Mouse (Mus musculus) hindbrain, embryonic 11.5 days (tissue): Measurements from ENCODE around the gene Rps6ka1. TPM values are rescaled to one million over a fixed set of nuclear protein-coding genes. Genes with fewer than 3 reads are reported as not detected.
A peak's percentile ranks its signal among the peaks of the same experiment; 100 is the strongest.

Source experiments
- ATAC-seq: fragments of 200-750 bp; cut with Nextera tagmentation; 2 replicates; pipeline ENCODE4 v1.8.0; 2017; ENCODE audit warnings: mild to moderate bottlenecking, moderate TSS enrichment, moderate library complexity; ENCODE audit not compliant: low FRiP score
- DNase-seq: peaks from one replicate; pipeline ENCODE4 v3.0.0-alpha.2; 2015; ENCODE audit warnings: low spot score
- H3K27ac ChIP-seq: fragments of 300-500 bp; sonication (generic); 2 replicates; pipeline ENCODE4 v1.5.1; 2014; ENCODE audit warnings: mild to moderate bottlenecking, low read depth, low read length
- H3K27me3 ChIP-seq: fragments of 300-500 bp; sonication (generic); 2 replicates; pipeline ENCODE4 v1.6.1; 2014; ENCODE audit warnings: mild to moderate bottlenecking, low read length, moderate library complexity, mixed read lengths; ENCODE audit not compliant: control insufficient read depth, insufficient read depth
- H3K36me3 ChIP-seq: fragments of 300-500 bp; sonication (generic); 2 replicates; pipeline ENCODE4 v1.6.1; 2014; ENCODE audit warnings: mild to moderate bottlenecking, low read length, moderate library complexity, mixed read lengths; ENCODE audit not compliant: control insufficient read depth, insufficient read depth
- H3K4me1 ChIP-seq: fragments of 300-500 bp; sonication (generic); replicated peaks from 2 replicates; pipeline ENCODE4 v1.6.1; 2014; ENCODE audit warnings: low read length, mixed read lengths; ENCODE audit not compliant: control insufficient read depth, insufficient read depth
- H3K4me2 ChIP-seq: fragments of 300-500 bp; sonication (generic); replicated peaks from 2 replicates; pipeline ENCODE4 v1.6.1; 2014; ENCODE audit warnings: mild to moderate bottlenecking, low read depth, low read length
- H3K4me3 ChIP-seq: fragments of 300-500 bp; sonication (generic); 2 replicates; pipeline ENCODE4 v1.5.1; 2014; ENCODE audit warnings: low read depth, low read length
- H3K9ac ChIP-seq: fragments of 300-500 bp; sonication (generic); 2 replicates; pipeline ENCODE4 v1.6.1; 2014; ENCODE audit warnings: low read depth, low read length
- H3K9me3 ChIP-seq: fragments of 300-500 bp; sonication (generic); 2 replicates; pipeline ENCODE4 v1.6.1; 2016; ENCODE audit warnings: low read length; ENCODE audit not compliant: control insufficient read depth
- WGBS: fragments of 180-500 bp; shearing (Covaris S2); extraction: QIAGEN DNeasy Blood & Tissue Kit; methylation state at CpG from one replicate; pipeline ENCODE4 v1.1.7; 2014; 5-methylcytosine and 5-hydroxymethylcytosine counted together
- polyA plus RNA-seq: library from polyadenylated mRNA; unstranded; fragments of >200 nt; fragmentation: Nextera tagmentation; extraction: Ambion mirVana; gene quantifications from 2 replicates; pipeline ENCODE4 v1.2.1, GENCODE M21; 2014

Rps6ka1 gene
- polyA plus RNA-seq, 1 experiment from 2014 or later, result 27.9 TPM

GRCm38 (mm10) chr4:133840501-133840900 lies 47.1 kb downstream of the Rps6ka1 start:
- DNase-seq (no peak), ATAC-seq (no peak)
- no peaks in the 10 kb centered on the region for H3K9me3 ChIP-seq
- no peak overlapping the region for H3K4me3 ChIP-seq
- no peaks in the 10 kb centered on the region for H3K36me3 ChIP-seq
- no peak overlapping the region for H3K27ac ChIP-seq
- 95% methylated on average over 7 of the region's 7 CpGs for WGBS
- no peaks in the 10 kb centered on the region for H3K4me1 ChIP-seq
- H3K27me3 ChIP-seq, result no peaks in the 10 kb centered on the region
- no peak overlapping the region for H3K9ac ChIP-seq
- no peak overlapping the region for H3K4me2 ChIP-seq

DNA sequence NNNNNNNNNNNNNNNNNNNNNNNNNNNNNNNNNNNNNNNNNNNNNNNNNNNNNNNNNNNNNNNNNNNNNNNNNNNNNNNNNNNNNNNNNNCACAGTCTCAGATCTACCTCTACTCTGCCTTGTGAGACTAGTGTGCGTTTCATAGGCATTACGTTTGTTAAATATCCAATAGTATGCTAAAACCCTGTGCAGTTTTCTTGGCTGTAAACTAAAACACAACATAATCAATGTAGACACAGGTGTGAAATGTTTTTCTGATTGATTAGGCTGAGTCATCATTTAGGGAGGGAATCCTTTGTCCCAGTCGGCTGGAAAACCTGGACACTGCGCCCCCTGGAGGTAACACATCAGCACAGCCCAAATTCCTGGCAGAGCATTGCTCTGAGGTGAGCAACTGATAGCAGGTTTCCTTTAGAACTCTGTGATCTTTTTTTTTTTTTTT lies 48.2 kb downstream of the Rps6ka1 start:
- no peaks in the 10 kb centered on the region for H3K9me3 ChIP-seq
- no peaks in the 10 kb centered on the region for H3K4me1 ChIP-seq
- H3K9ac ChIP-seq, result no peak overlapping the region
- H3K4me3 ChIP-seq, result no peak overlapping the region
- H3K4me2 ChIP-seq, result no peak overlapping the region
- no peaks in the 10 kb centered on the region for H3K36me3 ChIP-seq
- WGBS, result 70% methylated on average over 4 of the region's 4 CpGs
- H3K27ac ChIP-seq, result no peak overlapping the region
- ATAC-seq (no peak), DNase-seq (peak; percentile 40)
- H3K27me3 ChIP-seq, result no peaks in the 10 kb centered on the region

DNA sequence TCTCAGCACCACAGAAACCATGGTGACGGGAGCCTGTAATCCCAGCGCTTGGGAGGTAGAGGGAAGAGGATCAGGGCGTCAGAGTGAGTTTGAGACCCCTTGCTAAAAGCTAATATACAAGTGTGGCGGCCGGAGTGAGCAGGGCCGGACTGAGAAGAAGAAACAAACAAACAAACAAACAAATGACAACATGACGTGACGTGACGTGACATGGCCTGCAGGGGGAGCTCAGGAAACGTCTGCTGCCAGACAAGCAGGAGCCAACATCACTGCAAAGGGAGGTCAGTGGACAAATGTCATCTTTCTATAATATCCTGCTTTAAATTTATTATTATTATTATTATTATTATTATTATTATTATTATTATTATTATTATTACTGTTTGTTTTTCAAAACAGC lies 51.0 kb downstream of the Rps6ka1 start:
- Histone ChIP-seq H3K27me3 (no peaks in the 10 kb centered on the region), H3K4me2 (no peak overlapping the region), H3K4me3 (no peak overlapping the region), H3K36me3 (no peaks in the 10 kb centered on the region), H3K9me3 (no peaks in the 10 kb centered on the region), H3K9ac (no peak overlapping the region), H3K27ac (no peak overlapping the region), H3K4me1 (no peaks in the 10 kb centered on the region)
- ATAC-seq, result no peak
- 62% methylated on average over 10 of the region's 10 CpGs for WGBS
- peak; percentile 62 for DNase-seq

GRCm38 (mm10) chr4:133835211-133835610 lies 52.4 kb downstream of the Rps6ka1 start:
- ATAC-seq (no peak), DNase-seq (no peak)
- no peaks in the 10 kb centered on the region for H3K36me3 ChIP-seq
- H3K9me3 ChIP-seq, result no peaks in the 10 kb centered on the region
- H3K4me2 ChIP-seq, result no peak overlapping the region
- WGBS, result 93% methylated on average over 5 of the region's 5 CpGs
- no peaks in the 10 kb centered on the region for H3K4me1 ChIP-seq
- no peak overlapping the region for H3K27ac ChIP-seq
- no peak overlapping the region for H3K9ac ChIP-seq
- no peaks in the 10 kb centered on the region for H3K27me3 ChIP-seq
- H3K4me3 ChIP-seq, result no peak overlapping the region

GRCm38 (mm10) chr4:133832945-133833874 lies 54.4 kb downstream of the Rps6ka1 start:
- 65% methylated on average over 15 of the region's 15 CpGs for WGBS
- peak; percentile 64 for DNase-seq

DNA sequence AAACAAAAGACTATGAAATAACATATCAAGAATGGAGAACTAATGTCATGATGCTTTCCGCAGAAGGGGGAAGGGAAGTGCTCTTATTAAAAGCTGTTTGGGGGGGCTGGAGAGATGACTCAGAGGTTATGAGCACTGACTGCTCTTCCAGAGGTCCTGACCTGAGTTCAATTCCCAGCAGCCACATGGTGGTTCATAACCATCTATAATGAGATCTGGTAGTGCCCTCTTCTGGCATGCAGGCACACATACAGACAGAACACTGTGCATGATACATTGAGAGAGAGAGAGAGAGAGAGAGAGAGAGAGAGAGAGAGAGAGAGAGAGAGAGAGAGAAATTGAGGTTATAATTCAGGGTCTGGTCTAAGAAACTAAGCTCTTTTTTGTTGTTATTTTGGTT lies 57.1 kb downstream of the Rps6ka1 start:
- no peak for ATAC-seq
- Histone ChIP-seq H3K4me3 (no peak overlapping the region), H3K4me1 (no peaks in the 10 kb centered on the region; the same call in 1 of the 2 replicates), H3K9ac (no peak overlapping the region), H3K27me3 (0 out of 2 replicates have a peak, but pooled peaks cover 2% of the 10 kb centered on the region), H3K27ac (no peak overlapping the region), H3K36me3 (no peaks in the 10 kb centered on the region), H3K4me2 (no peak overlapping the region), H3K9me3 (no peaks in the 10 kb centered on the region)
- WGBS, result 86% methylated on average over 1 of the region's 1 CpGs
- no peak for DNase-seq

More at GRCm38 (mm10) chr4:133832945-133833874, 54.4 kb downstream of the Rps6ka1 start:
- no peaks in the 10 kb centered on the region for H3K36me3 ChIP-seq
- H3K4me2 ChIP-seq, result no peak overlapping the region
- H3K9ac ChIP-seq, result no peak overlapping the region
- H3K9me3 ChIP-seq, result no peaks in the 10 kb centered on the region
- no peak overlapping the region for H3K4me3 ChIP-seq
- ATAC-seq, result no peak
- no peak overlapping the region for H3K27ac ChIP-seq
- H3K27me3 ChIP-seq, result no peaks in the 10 kb centered on the region
- H3K4me1 ChIP-seq, result no peaks in the 10 kb centered on the region; the same call in 1 of the 2 replicates

DNA sequence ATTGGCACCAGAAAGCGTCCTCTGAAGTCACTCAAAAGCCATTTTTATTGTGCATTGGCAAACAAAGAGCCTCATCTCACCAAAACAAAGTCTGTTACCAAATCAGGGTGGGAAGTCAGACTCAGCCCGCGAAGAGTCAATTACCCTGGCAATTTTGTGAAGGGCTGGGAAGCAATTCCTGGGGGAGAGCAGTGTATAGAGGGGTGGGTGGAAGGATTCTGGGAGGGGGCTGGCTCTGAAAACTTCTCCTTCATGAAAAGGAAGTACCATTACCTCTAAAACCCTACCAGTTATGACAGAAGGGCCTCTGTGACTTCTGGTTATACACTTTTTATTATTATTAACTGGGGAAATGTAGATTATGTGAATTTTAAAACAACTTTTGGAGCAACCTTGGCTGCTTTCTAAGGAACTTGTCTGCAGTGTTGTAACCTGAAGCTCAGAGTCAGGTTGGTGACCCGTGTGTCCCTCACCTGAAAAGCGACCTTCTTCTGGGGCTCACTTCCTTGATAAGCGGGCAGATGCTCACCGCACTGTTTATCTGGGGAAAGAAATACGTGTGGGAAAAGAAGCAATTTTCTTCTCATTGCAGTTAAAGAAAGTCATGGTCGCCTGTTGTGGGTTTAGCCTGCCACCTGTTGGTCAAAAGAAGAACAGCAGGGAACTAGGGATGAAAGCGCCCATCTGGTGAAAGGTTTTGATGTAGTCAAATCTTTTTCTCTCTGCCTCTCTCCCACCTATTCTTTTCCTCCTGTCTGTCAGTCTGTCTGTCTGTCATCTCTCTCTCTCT lies 58.1 kb downstream of the Rps6ka1 start:
- H3K4me2 ChIP-seq, result no peak overlapping the region
- 0 out of 2 replicates have a peak, but pooled peaks cover 2% of the 10 kb centered on the region for H3K27me3 ChIP-seq
- ATAC-seq (no peak), DNase-seq (peak; percentile 88)
- H3K4me3 ChIP-seq, result no peak overlapping the region
- no peaks in the 10 kb centered on the region for H3K9me3 ChIP-seq
- WGBS, result 7% methylated on average over 10 of the region's 10 CpGs
- H3K36me3 ChIP-seq, result no peaks in the 10 kb centered on the region
- no peak overlapping the region for H3K9ac ChIP-seq
- H3K4me1 ChIP-seq, result no peaks in the 10 kb centered on the region; the same call in 1 of the 2 replicates
- H3K27ac ChIP-seq, result no peak overlapping the region

DNA sequence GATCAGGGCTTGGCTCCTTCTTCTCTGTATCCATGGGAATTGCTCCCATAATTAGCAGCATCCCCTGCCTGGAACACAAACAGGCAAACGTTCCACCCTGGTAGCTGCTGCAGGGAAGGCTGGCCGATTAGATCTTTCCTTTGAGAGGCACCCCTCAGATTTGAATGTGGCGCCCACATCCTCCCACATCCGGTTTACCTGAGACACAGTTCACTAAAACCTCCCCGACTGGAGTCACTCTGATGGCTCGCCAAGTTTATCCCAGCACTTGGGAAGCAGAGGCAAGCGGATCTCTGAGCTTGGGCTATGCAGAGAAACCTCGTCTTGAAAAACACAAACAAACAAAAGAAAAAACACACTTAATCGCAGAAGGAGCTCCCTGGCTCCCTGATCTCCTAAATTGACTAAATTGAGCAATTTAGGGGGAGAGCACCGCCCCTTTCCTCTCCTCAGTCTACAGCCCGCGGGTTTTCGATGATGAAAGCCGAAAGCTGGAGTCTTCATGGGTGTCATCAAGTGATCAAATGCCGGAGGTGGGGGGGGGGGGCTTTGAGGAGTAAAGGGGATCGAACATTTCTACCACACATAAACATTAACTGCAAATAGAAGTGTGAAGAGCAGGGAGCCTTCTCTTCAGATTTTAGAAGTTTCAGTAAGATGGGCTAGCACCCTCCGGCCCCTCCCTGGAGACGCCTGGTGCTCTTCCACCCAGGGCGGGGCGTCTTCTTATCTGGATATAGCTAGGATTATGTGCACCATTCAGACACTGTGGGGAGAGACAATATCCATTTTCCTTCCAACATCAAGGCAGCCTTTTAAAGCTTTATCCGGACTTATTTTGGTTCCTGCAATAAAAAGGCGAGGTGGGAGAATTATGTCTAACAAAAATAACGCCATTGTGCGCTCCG lies 59.5 kb downstream of the Rps6ka1 start:
- no peaks in the 10 kb centered on the region for H3K9me3 ChIP-seq
- WGBS, result 41% methylated on average over 25 of the region's 25 CpGs
- no peak overlapping the region for H3K27ac ChIP-seq
- H3K4me3 ChIP-seq, result no peak overlapping the region
- H3K27me3 ChIP-seq, result 0 out of 2 replicates have a peak, but pooled peaks cover 2% of the 10 kb centered on the region
- H3K9ac ChIP-seq, result no peak overlapping the region; the same call in 1 of the 2 replicates
- H3K36me3 ChIP-seq, result no peaks in the 10 kb centered on the region
- H3K4me1 ChIP-seq, result no peaks in the 10 kb centered on the region; the same call in 1 of the 2 replicates
- DNase-seq, result no peak
- no peak for ATAC-seq
- H3K4me2 ChIP-seq, result no peak overlapping the region
